Mouse (Mus musculus) cerebellum, adult 2 months (tissue): Measurements from ENCODE around the gene Adra1b.

Experiments used
- CTCF ChIP-seq: fragments of 200-500 bp; IDR thresholded peaks from 2 replicates; pipeline ENCODE4 v1.5.1; 2011; ENCODE audit warnings: low read depth, mild to moderate bottlenecking, control low read depth, low read length, moderate library complexity, borderline replicate concordance; ENCODE audit not compliant: insufficient read depth
- POLR2A ChIP-seq: fragments of 200-500 bp; IDR thresholded peaks from 2 replicates; pipeline ENCODE4 v1.6.1; 2011; ENCODE audit warnings: low read length, control low read depth, borderline replicate concordance; ENCODE audit not compliant: insufficient read depth

GRCm38 (mm10) chr11:43921701-43922100 is 20.7 kb upstream of the Adra1b start:
- TF ChIP-seq CTCF = no peak
- no peak for TF ChIP-seq POLR2A
